Mouse (Mus musculus) neural tube, embryonic 10.5 days (tissue): ENCODE measurements around the gene Tnks1bp1.

Experiments
- DNase-seq: peaks from one replicate; pipeline ENCODE4 v3.0.0-alpha.2; 2017; ENCODE audit warnings: low spot score; ENCODE audit errors: extremely low spot score

The Tnks1bp1 gene

GRCm38 (mm10) chr2:85037047-85038026, 10.5 kb upstream of the Tnks1bp1 start, which contains the start of the genes Ssrp1 and P2rx3:
Gene Ssrp1, plus strand, starts transcription at chr2:85037234.
Gene P2rx3, minus strand, starts transcription at chr2:85037462.
- peak; percentile 94 for DNase-seq

GRCm38 (mm10) chr2:85038336-85038735, 9.5 kb upstream of the Tnks1bp1 start:
- DNase-seq, result no peak

GRCm38 (mm10) chr2:85043623-85044022, 4.2 kb upstream of the Tnks1bp1 start:
- DNase-seq, result no peak

GRCm38 (mm10) chr2:85046222-85046621, 1.6 kb upstream of the Tnks1bp1 start:
- no peak for DNase-seq

GRCm38 (mm10) chr2:85047081-85047480, 741 bp upstream of the Tnks1bp1 start:
- no peak for DNase-seq

- peak; percentile 72 for DNase-seq
Measured at GRCm38 (mm10) chr2:85048168-85048751, 438 bp downstream of the Tnks1bp1 start.

- no peak for DNase-seq
Measured at GRCm38 (mm10) chr2:85049277-85049676, 1.5 kb downstream of the Tnks1bp1 start.

GRCm38 (mm10) chr2:85050001-85050634, 2.3 kb downstream of the Tnks1bp1 start:
- DNase-seq, result peak; percentile 50

GRCm38 (mm10) chr2:85050746-85051145, 2.9 kb downstream of the Tnks1bp1 start:
- DNase-seq, result no peak

- no peak for DNase-seq
Measured at GRCm38 (mm10) chr2:85053192-85053816, 5.5 kb downstream of the Tnks1bp1 start.

GRCm38 (mm10) chr2:85056711-85057110, 8.9 kb downstream of the Tnks1bp1 start:
- DNase-seq, result no peak

- no peak for DNase-seq
Measured at GRCm38 (mm10) chr2:85059677-85060076, 11.9 kb downstream of the Tnks1bp1 start.

GRCm38 (mm10) chr2:85060591-85061060, 12.8 kb downstream of the Tnks1bp1 start:
- no peak for DNase-seq

GRCm38 (mm10) chr2:85061107-85061541, 13.3 kb downstream of the Tnks1bp1 start:
- DNase-seq, result no peak

GRCm38 (mm10) chr2:85065141-85065875, 17.5 kb downstream of the Tnks1bp1 start:
- DNase-seq, result no peak

GRCm38 (mm10) chr2:85066937-85067336, 19.1 kb downstream of the Tnks1bp1 start:
- DNase-seq, result no peak

- no peak for DNase-seq
Measured at GRCm38 (mm10) chr2:85067903-85068625, 20.2 kb downstream of the Tnks1bp1 start.

- no peak for DNase-seq
Measured at GRCm38 (mm10) chr2:85068626-85069025, 20.8 kb downstream of the Tnks1bp1 start.

GRCm38 (mm10) chr2:85070086-85070485, 22.3 kb downstream of the Tnks1bp1 start:
- no peak for DNase-seq

GRCm38 (mm10) chr2:85071921-85072320, 24.1 kb downstream of the Tnks1bp1 start:
- DNase-seq, result no peak
